Mouse (Mus musculus) large intestine, adult 2 months (tissue): ENCODE data around the gene Tbcc. TPM values are rescaled to one million over a fixed set of nuclear protein-coding genes. Genes with fewer than 3 reads are reported as not detected.

ENCODE experiments used
- polyA plus RNA-seq: library from polyadenylated mRNA; depleted of rRNA; stranded (reverse); fragments of >200 nt; gene quantifications from 2 replicates; pipeline ENCODE4 v1.2.3, GENCODE M21; 2012; rRNA removed

The Tbcc gene
- polyA plus RNA-seq, 1 experiment, result 16.0 TPM

Other genes with a start within 250 kb of the Tbcc start
- 80.8 and 113 TPM in 2 replicates for gene Klc4, start 244.7 kb upstream of the Tbcc start, polyA plus RNA-seq
- 73.1 and 99.3 TPM in 2 replicates for gene Mrpl2, start 244.5 kb upstream of the Tbcc start, polyA plus RNA-seq
- 7.7 and 8.5 TPM in 2 replicates for gene Cul7, start 240.3 kb upstream of the Tbcc start, polyA plus RNA-seq
- 42.4 and 47.6 TPM in 2 replicates for gene Rrp36, start 216.3 kb upstream of the Tbcc start, polyA plus RNA-seq
- gene Mea1, start 211.9 kb upstream of the Tbcc start, polyA plus RNA-seq, result 83.7 and 90.1 TPM in 2 replicates
- gene Klhdc3, start 209.8 kb upstream of the Tbcc start, polyA plus RNA-seq, result 79.1 and 90.0 TPM in 2 replicates
- 86.8 and 108 TPM in 2 replicates for gene Ppp2r5d, start 185.6 kb upstream of the Tbcc start, polyA plus RNA-seq
- gene Pex6, start 179.2 kb upstream of the Tbcc start, polyA plus RNA-seq, result 46.8 and 49.9 TPM in 2 replicates
- 0.94 and 1.5 TPM in 2 replicates for gene Gnmt, start 161.5 kb upstream of the Tbcc start, polyA plus RNA-seq
- gene Cnpy3, start 138.5 kb upstream of the Tbcc start, polyA plus RNA-seq, result 34.9 and 38.8 TPM in 2 replicates
- gene Ptcra, start 127.0 kb upstream of the Tbcc start, polyA plus RNA-seq, result not detected in 2 replicates
- gene 2310039H08Rik, start 118.0 kb upstream of the Tbcc start, polyA plus RNA-seq, result 67.3 and 82.3 TPM in 2 replicates
- 27.2 and 28.5 TPM in 2 replicates for gene Rpl7l1, start 108.0 kb upstream of the Tbcc start, polyA plus RNA-seq
- 5.4 and 11.4 TPM in 2 replicates for gene Bicral, start 32.2 kb upstream of the Tbcc start, polyA plus RNA-seq
- not detected in 2 replicates for gene Prph2, start 19.8 kb downstream of the Tbcc start, polyA plus RNA-seq
- gene Ubr2, start 119.9 kb downstream of the Tbcc start, polyA plus RNA-seq, result 13.7 and 17.0 TPM in 2 replicates